Mouse (Mus musculus): ENCODE data around the gene Iqcb1. TPM values are rescaled to one million over a fixed set of nuclear protein-coding genes. Genes with fewer than 3 reads are reported as not detected.
"Not testable (repeated sequence)": the region's sequence is repeated elsewhere in the genome, so short reads cannot be mapped to it uniquely, and the experiment has no call there.

Iqcb1 gene
- polyA plus RNA-seq, 1 experiment from 2014 or later: 65.3 TPM

GRCm38 (mm10) chr16:36820016-36820415 lies 8.2 kb upstream of the Iqcb1 start:
- Histone ChIP-seq H3K27me3 (replicated peaks) (no peaks in the 10 kb centered on the region), H3K27ac (no peak overlapping the region), H3K4me2 (replicated peaks) (no peak overlapping the region), H3K9ac (no peak overlapping the region), H3K9me3 (no peaks in the 10 kb centered on the region), H3K4me3 (no peak overlapping the region), H3K4me1 (0 out of 2 replicates have a peak, but pooled peaks cover 3% of the 10 kb centered on the region), H3K36me3 (no peaks in the 10 kb centered on the region)
- ATAC-seq (ENCODE audit: low FRiP score, low read depth): no peak
- WGBS: 82% methylated on average over 6 of the region's 6 CpGs

GRCm38 (mm10) chr16:36820747-36821146 lies 7.4 kb upstream of the Iqcb1 start:
- no peaks in the 10 kb centered on the region for H3K36me3 ChIP-seq
- 0 out of 2 replicates have a peak, but pooled peaks cover 3% of the 10 kb centered on the region for H3K4me1 ChIP-seq
- H3K4me3 ChIP-seq: no peak overlapping the region
- H3K27ac ChIP-seq: no peak overlapping the region
- no peak for ATAC-seq (ENCODE audit: low FRiP score, low read depth)
- WGBS: 91% methylated on average over 3 of the region's 3 CpGs
- H3K9me3 ChIP-seq: no peaks in the 10 kb centered on the region
- no peak overlapping the region for H3K9ac ChIP-seq
- H3K27me3 ChIP-seq (replicated peaks): no peaks in the 10 kb centered on the region
- no peak overlapping the region for H3K4me2 ChIP-seq (replicated peaks)

- H3K4me1 ChIP-seq: 0 out of 2 replicates have a peak, but pooled peaks cover 3% of the 10 kb centered on the region
- ATAC-seq (ENCODE audit: low FRiP score, low read depth): no peak
- no peaks in the 10 kb centered on the region for H3K9me3 ChIP-seq
- no peaks in the 10 kb centered on the region for H3K36me3 ChIP-seq
- no peak overlapping the region for H3K27ac ChIP-seq
- no peak overlapping the region for H3K4me3 ChIP-seq
- WGBS: 10% methylated on average over 3 of the region's 3 CpGs
- H3K27me3 ChIP-seq (replicated peaks): no peaks in the 10 kb centered on the region
- no peak overlapping the region for H3K9ac ChIP-seq
- H3K4me2 ChIP-seq (replicated peaks): no peak overlapping the region
These were observed 6.7 kb upstream of the Iqcb1 start for GRCm38 (mm10) chr16:36821474-36821873.

GRCm38 (mm10) chr16:36827611-36828053 lies 553 bp upstream of the Iqcb1 start:
- WGBS: 4% methylated on average over 11 of the region's 11 CpGs

GRCm38 (mm10) chr16:36828820-36829219 lies 635 bp downstream of the Iqcb1 start:
- Histone ChIP-seq H3K4me2 (replicated peaks) (peak overlapping the region; percentile 81), H3K27ac (no peak overlapping the region), H3K27me3 (replicated peaks) (no peaks in the 10 kb centered on the region), H3K9me3 (no peaks in the 10 kb centered on the region), H3K36me3 (no peaks in the 10 kb centered on the region), H3K4me1 (peaks cover 8% of the 10 kb centered on the region; the same call in 1 of the 2 replicates), H3K9ac (peak overlapping the region; percentile 84), H3K4me3 (peak overlapping the region; percentile 77)
- ATAC-seq (ENCODE audit: low FRiP score, low read depth): peak; percentile 19; the same call in 1 of the 2 replicates
- WGBS: 7% methylated on average over 11 of the region's 11 CpGs

More at GRCm38 (mm10) chr16:36827611-36828053, 553 bp upstream of the Iqcb1 start:
- Histone ChIP-seq H3K9ac (peak overlapping the region; percentile 84; the same call in 1 of the 2 replicates), H3K4me1 (peaks cover 8% of the 10 kb centered on the region; the same call in 1 of the 2 replicates), H3K27me3 (replicated peaks) (no peaks in the 10 kb centered on the region), H3K9me3 (no peaks in the 10 kb centered on the region), H3K27ac (no peak overlapping the region), H3K4me2 (replicated peaks) (peak overlapping the region; percentile 81), H3K4me3 (peak overlapping the region; percentile 77), H3K36me3 (no peaks in the 10 kb centered on the region)
- ATAC-seq (ENCODE audit: low FRiP score, low read depth): no peak

GRCm38 (mm10) chr16:36846894-36847293 lies 18.7 kb downstream of the Iqcb1 start:
- H3K4me2 ChIP-seq (replicated peaks); H3K27me3 ChIP-seq (replicated peaks); H3K4me1 ChIP-seq; H3K9me3 ChIP-seq; H3K27ac ChIP-seq; ATAC-seq (ENCODE audit: low FRiP score, low read depth); H3K4me3 ChIP-seq; H3K9ac ChIP-seq: not testable (repeated sequence)
- H3K36me3 ChIP-seq: peaks cover 26% of the 10 kb centered on the region
- 92% methylated on average over 1 of the region's 1 CpGs for WGBS

- Histone ChIP-seq H3K9me3 (no peaks in the 10 kb centered on the region), H3K27ac (no peak overlapping the region), H3K9ac (no peak overlapping the region), H3K4me1 (no peaks in the 10 kb centered on the region), H3K36me3 (peaks cover 35% of the 10 kb centered on the region), H3K27me3 (replicated peaks) (no peaks in the 10 kb centered on the region), H3K4me2 (replicated peaks) (no peak overlapping the region), H3K4me3 (no peak overlapping the region)
- ATAC-seq (ENCODE audit: low FRiP score, low read depth): no peak
- 92% methylated on average over 3 of the region's 3 CpGs for WGBS
These were observed 23.0 kb downstream of the Iqcb1 start for GRCm38 (mm10) chr16:36851202-36851601.

GRCm38 (mm10) chr16:36863585-36863984 lies 35.4 kb downstream of the Iqcb1 start:
- H3K9ac ChIP-seq: no peak overlapping the region
- peaks cover 34% of the 10 kb centered on the region for H3K36me3 ChIP-seq
- H3K4me3 ChIP-seq: no peak overlapping the region
- H3K27ac ChIP-seq: no peak overlapping the region
- no peaks in the 10 kb centered on the region for H3K4me1 ChIP-seq
- no peak overlapping the region for H3K4me2 ChIP-seq (replicated peaks)
- ATAC-seq (ENCODE audit: low FRiP score, low read depth): no peak
- no peaks in the 10 kb centered on the region for H3K9me3 ChIP-seq
- no peaks in the 10 kb centered on the region for H3K27me3 ChIP-seq (replicated peaks)
- 96% methylated on average over 3 of the region's 3 CpGs for WGBS

GRCm38 (mm10) chr16:36869442-36869841 lies 41.3 kb downstream of the Iqcb1 start:
- peaks cover 43% of the 10 kb centered on the region for H3K36me3 ChIP-seq
- no peak for ATAC-seq (ENCODE audit: low FRiP score, low read depth)

GRCm38 (mm10) chr16:36874583-36875275 lies 46.5 kb downstream of the Iqcb1 start, which contains the start of the genes Eaf2 and Golgb1:
Gene Eaf2 (minus strand): TSS chr16:36875003.
Gene Golgb1 (plus strand): TSS chr16:36875140.
- ATAC-seq (ENCODE audit: low FRiP score, low read depth): peak; percentile 100
- H3K27me3 ChIP-seq (replicated peaks): no peaks in the 10 kb centered on the region
- H3K4me1 ChIP-seq: peaks cover 12% of the 10 kb centered on the region
- under 1% methylated on average over 43 of the region's 43 CpGs for WGBS
- peak within 1 kb of the TSS; percentile 69 for H3K4me2 ChIP-seq (replicated peaks)
- peak within 1 kb of the TSS; percentile 94 for H3K4me3 ChIP-seq
- peak within 1 kb of the TSS; percentile 89 for H3K9ac ChIP-seq
- peak within 1 kb of the TSS; percentile 42; the same call in 1 of the 2 replicates for H3K27ac ChIP-seq
- peaks cover 14% of the 10 kb centered on the region for H3K36me3 ChIP-seq
- H3K9me3 ChIP-seq: no peaks in the 10 kb centered on the region

More at GRCm38 (mm10) chr16:36869442-36869841, 41.3 kb downstream of the Iqcb1 start:
- Histone ChIP-seq H3K9ac (no peak overlapping the region), H3K9me3 (no peaks in the 10 kb centered on the region), H3K27me3 (replicated peaks) (no peaks in the 10 kb centered on the region), H3K27ac (no peak overlapping the region), H3K4me3 (no peak overlapping the region), H3K4me1 (peaks cover 5% of the 10 kb centered on the region), H3K4me2 (replicated peaks) (no peak overlapping the region)
- 96% methylated on average over 2 of the region's 2 CpGs for WGBS

- Histone ChIP-seq H3K4me2 (replicated peaks) (peak overlapping the region; percentile 69), H3K4me3 (peak overlapping the region; percentile 94), H3K27ac (peak overlapping the region; percentile 33; the same call in 1 of the 2 replicates), H3K4me1 (peaks cover 14% of the 10 kb centered on the region), H3K27me3 (replicated peaks) (no peaks in the 10 kb centered on the region), H3K9me3 (no peaks in the 10 kb centered on the region), H3K36me3 (peaks cover 14% of the 10 kb centered on the region), H3K9ac (peak overlapping the region; percentile 89)
- under 1% methylated on average over 48 of the region's 48 CpGs for whole genome bisulfite sequencing
- ATAC-seq (ENCODE audit: low FRiP score, low read depth): peak; percentile 80
These were observed 47.2 kb downstream of the Iqcb1 start for GRCm38 (mm10) chr16:36875276-36875851.

- no peaks in the 10 kb centered on the region for H3K9me3 ChIP-seq
- H3K27me3 ChIP-seq (replicated peaks): no peaks in the 10 kb centered on the region
- no peak overlapping the region for H3K9ac ChIP-seq
- no peak overlapping the region for H3K27ac ChIP-seq
- ATAC-seq (ENCODE audit: low FRiP score, low read depth): no peak
- peaks cover 14% of the 10 kb centered on the region for H3K4me1 ChIP-seq
- 81% methylated on average over 5 of the region's 5 CpGs for WGBS
- H3K4me2 ChIP-seq (replicated peaks): no peak overlapping the region
- H3K4me3 ChIP-seq: no peak overlapping the region
- H3K36me3 ChIP-seq: peaks cover 1% of the 10 kb centered on the region
These were observed 49.1 kb downstream of the Iqcb1 start for GRCm38 (mm10) chr16:36877316-36877715.

All from neural tube, embryonic 12.5 days (tissue).